Mouse (Mus musculus): ENCODE results near the gene Shisa8. TPM values are rescaled to one million over a fixed set of nuclear protein-coding genes. Genes with fewer than 3 reads are reported as not detected.

Gene Shisa8
- total RNA-seq, 4 experiments from 2014 or later, result 0.26 TPM; not detected in 3

- no peak for DNase-seq (ENCODE audit: low spot score)
These were observed 7.8 kb downstream of the Shisa8 start for GRCm38 (mm10) chr15:82204680-82205371.

GRCm38 (mm10) chr15:82203611-82204351 lies 8.8 kb downstream of the Shisa8 start:
- no peak for DNase-seq (ENCODE audit: low spot score)

- no peak for DNase-seq (ENCODE audit: low spot score)
These were observed 9.5 kb downstream of the Shisa8 start for GRCm38 (mm10) chr15:82203090-82203489.

GRCm38 (mm10) chr15:82202086-82202485 lies 10.5 kb downstream of the Shisa8 start:
- DNase-seq (ENCODE audit: low spot score), result no peak

- no peak for DNase-seq (ENCODE audit: low spot score)
These were observed 13.1 kb downstream of the Shisa8 start for GRCm38 (mm10) chr15:82199546-82199945.

GRCm38 (mm10) chr15:82198342-82198741 lies 14.3 kb downstream of the Shisa8 start:
- DNase-seq (ENCODE audit: low spot score), result no peak

GRCm38 (mm10) chr15:82197937-82198336 lies 14.7 kb downstream of the Shisa8 start:
- no peak for DNase-seq (ENCODE audit: low spot score)

- no peak for DNase-seq (ENCODE audit: low spot score)
These were observed 15.3 kb downstream of the Shisa8 start for GRCm38 (mm10) chr15:82197246-82197750.

- DNase-seq (ENCODE audit: low spot score), result no peak
These were observed 16.3 kb downstream of the Shisa8 start for GRCm38 (mm10) chr15:82196300-82196699.

- no peak for DNase-seq (ENCODE audit: low spot score)
These were observed 20.0 kb downstream of the Shisa8 start for GRCm38 (mm10) chr15:82192617-82193016.

- DNase-seq (ENCODE audit: low spot score), result peak; percentile 22
These were observed 24.0 kb downstream of the Shisa8 start for GRCm38 (mm10) chr15:82188481-82189240.

GRCm38 (mm10) chr15:82187924-82188323 lies 24.7 kb downstream of the Shisa8 start:
- DNase-seq (ENCODE audit: low spot score), result no peak

- no peak for DNase-seq (ENCODE audit: low spot score)
These were observed 25.2 kb downstream of the Shisa8 start for GRCm38 (mm10) chr15:82187401-82187800.

- no peak for DNase-seq (ENCODE audit: low spot score)
These were observed 25.7 kb downstream of the Shisa8 start for GRCm38 (mm10) chr15:82186931-82187330.

- peak; percentile 24 for DNase-seq (ENCODE audit: low spot score)
These were observed 26.5 kb downstream of the Shisa8 start for GRCm38 (mm10) chr15:82186131-82186530.

GRCm38 (mm10) chr15:82185062-82185783 lies 27.4 kb downstream of the Shisa8 start:
- no peak for DNase-seq (ENCODE audit: low spot score)

- no peak for DNase-seq (ENCODE audit: low spot score)
These were observed 28.0 kb downstream of the Shisa8 start for GRCm38 (mm10) chr15:82184656-82185055.

GRCm38 (mm10) chr15:82184183-82184582 lies 28.4 kb downstream of the Shisa8 start:
- no peak for DNase-seq (ENCODE audit: low spot score)

GRCm38 (mm10) chr15:82183596-82183995 lies 29.0 kb downstream of the Shisa8 start:
- DNase-seq (ENCODE audit: low spot score), result no peak

- DNase-seq (ENCODE audit: low spot score), result no peak
These were observed 30.3 kb downstream of the Shisa8 start for GRCm38 (mm10) chr15:82182311-82182710.

- DNase-seq (ENCODE audit: low spot score), result no peak
These were observed 31.5 kb downstream of the Shisa8 start for GRCm38 (mm10) chr15:82181131-82181530.
